ENCODE assay signal across 1 mouse cellular context in the genomic region with DNA sequence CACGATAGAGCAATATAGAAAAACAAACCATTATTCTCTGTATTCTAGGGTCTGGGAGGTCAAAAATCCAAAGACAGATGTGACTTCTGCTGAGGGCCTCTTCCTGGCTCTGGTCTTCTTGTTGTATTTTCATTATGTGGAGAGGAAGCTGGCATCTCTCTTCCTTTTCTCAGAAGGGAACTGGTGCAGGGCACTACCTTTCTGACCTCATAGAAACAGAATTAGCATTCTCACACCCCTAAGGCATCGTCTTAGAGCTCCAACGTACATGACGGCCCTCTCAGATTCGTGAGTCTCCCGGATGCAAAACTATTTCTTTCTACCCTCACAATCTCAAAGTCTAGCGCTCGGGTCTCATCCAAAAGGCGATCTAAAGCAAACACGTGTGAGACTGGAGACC.
A peak's percentile ranks its signal among the peaks of the same experiment; 100 is the strongest.
TF ChIP-seq lines count a peak whose summit lies in the region.

No protein-coding gene starts in this region.

TF ChIP-seq in CH12.LX, 34 proteins besides CTCF, POLR2A, EP300 and RAD21:
- TF ChIP-seq MAFK (IDR thresholded peaks at IDR 0.05; ENCODE audit: insufficient replicate concordance, low read length) (no peak), MEF2A (IDR thresholded peaks at IDR 0.05; ENCODE audit: borderline replicate concordance, low read depth, low read length) (peak; percentile 45; the same call in 1 of the 2 replicates), CHD2 (IDR thresholded peaks at IDR 0.05; ENCODE audit: low read length) (no peak), POLR2AphosphoS2 (IDR thresholded peaks at IDR 0.05; ENCODE audit: low read depth, low read length) (no peak), RCOR1 (conservative IDR thresholded peaks at IDR 0.05; ENCODE audit: low read depth, low read length) (no peak), ELF1 (IDR thresholded peaks at IDR 0.05; ENCODE audit: low read depth, low read length) (peak; percentile 34), HCFC1 (IDR thresholded peaks at IDR 0.05; ENCODE audit: low read depth, low read length) (peak; percentile 22), ETS1 (conservative IDR thresholded peaks at IDR 0.05; ENCODE audit: low read depth, low read length) (no peak), SIN3A (IDR thresholded peaks at IDR 0.05; ENCODE audit: low read length) (no peak), MYC (IDR thresholded peaks at IDR 0.05; ENCODE audit: low read depth, low read length) (peak; percentile 44; the same call in 1 of the 2 replicates), SMC3 (IDR thresholded peaks at IDR 0.05; ENCODE audit: low read depth, low read length) (no peak), MXI1 (IDR thresholded peaks at IDR 0.05; ENCODE audit: low read depth, low read length) (peak; percentile 76; the same call in 1 of the 2 replicates), USF2 (conservative IDR thresholded peaks at IDR 0.05; ENCODE audit: low read depth, low read length) (no peak), NRF1 (IDR thresholded peaks at IDR 0.05; ENCODE audit: low read depth, low read length) (no peak), IRF4 (IDR thresholded peaks at IDR 0.05; ENCODE audit: low read depth, low read length) (peak; percentile 44; the same call in 1 of the 2 replicates), KAT2A (IDR thresholded peaks at IDR 0.05; ENCODE audit: insufficient replicate concordance, low read length) (no peak), MAZ (IDR thresholded peaks at IDR 0.05; ENCODE audit: low read depth, low read length) (no peak), ZNF384 (IDR thresholded peaks at IDR 0.05; ENCODE audit: low read depth, low read length) (no peak), USF1 (IDR thresholded peaks at IDR 0.05; ENCODE audit: low read depth, low read length) (no peak), TBP (conservative IDR thresholded peaks at IDR 0.05; ENCODE audit: low read depth, low read length) (0 out of 2 replicates have a peak, but pooled peaks have one; percentile 62), JUN (IDR thresholded peaks at IDR 0.05; ENCODE audit: insufficient read depth, low read depth, low read length) (peak; percentile 77), TCF12 (IDR thresholded peaks at IDR 0.05; ENCODE audit: low read depth, low read length) (peak; percentile 42; the same call in 1 of the 2 replicates)
